Mouse (Mus musculus) limb, embryonic 11.5 days (tissue): ENCODE measurements around the gene Ucn. TPM values are rescaled to one million over a fixed set of nuclear protein-coding genes. Genes with fewer than 3 reads are reported as not detected.

Experiments
- ATAC-seq: fragments of 200-750 bp; cut with Nextera tagmentation; 2 replicates; pipeline ENCODE4 v1.8.0; 2017; ENCODE audit warnings: low read depth; ENCODE audit not compliant: insufficient number of reproducible peaks, low FRiP score, low TSS enrichment
- DNase-seq: peaks from one replicate; pipeline ENCODE4 v3.0.0-alpha.2; 2015; ENCODE audit warnings: low spot score
- H3K27ac ChIP-seq: fragments of 300-500 bp; sonication (generic); replicated peaks from 2 replicates; pipeline ENCODE4 v1.5.1; 2014; ENCODE audit warnings: low read depth, mild to moderate bottlenecking, low read length
- H3K27me3 ChIP-seq: fragments of 300-500 bp; sonication (generic); 2 replicates; pipeline ENCODE4 v1.6.1; 2014; ENCODE audit warnings: mild to moderate bottlenecking, low read length, mixed read lengths; ENCODE audit not compliant: control insufficient read depth, insufficient read depth
- H3K36me3 ChIP-seq: fragments of 300-500 bp; sonication (generic); 2 replicates; pipeline ENCODE4 v1.6.1; 2014; ENCODE audit warnings: mild to moderate bottlenecking, low read length, moderate library complexity, mixed read lengths; ENCODE audit not compliant: control insufficient read depth, insufficient read depth
- H3K4me1 ChIP-seq: fragments of 300-500 bp; sonication (generic); 2 replicates; pipeline ENCODE4 v1.6.1; 2014; ENCODE audit warnings: low read length, mixed read lengths; ENCODE audit not compliant: control insufficient read depth, insufficient read depth
- H3K4me2 ChIP-seq: fragments of 300-500 bp; sonication (generic); 2 replicates; pipeline ENCODE4 v1.6.1; 2014; ENCODE audit warnings: low read depth, mild to moderate bottlenecking, moderate library complexity; ENCODE audit not compliant: severe bottlenecking
- H3K4me3 ChIP-seq: fragments of 300-500 bp; sonication (generic); 2 replicates; pipeline ENCODE4 v1.5.1; 2014; ENCODE audit warnings: low read depth, low read length
- H3K9ac ChIP-seq: fragments of 300-500 bp; sonication (generic); 2 replicates; pipeline ENCODE4 v1.6.1; 2014; ENCODE audit warnings: mild to moderate bottlenecking, low read length
- H3K9me3 ChIP-seq: fragments of 300-500 bp; sonication (generic); 2 replicates; pipeline ENCODE4 v1.6.1; 2016; ENCODE audit warnings: low read length; ENCODE audit not compliant: control insufficient read depth
- WGBS: fragments of 180-500 bp; shearing (Covaris S2); extraction: QIAGEN DNeasy Blood & Tissue Kit; methylation state at CpG from one replicate; pipeline ENCODE4 v1.1.7; 2014; 5-methylcytosine and 5-hydroxymethylcytosine counted together
- polyA plus RNA-seq: library from polyadenylated mRNA; unstranded; fragments of >200 nt; fragmentation: Nextera tagmentation; extraction: Ambion mirVana; gene quantifications from 2 replicates; pipeline ENCODE4 v1.2.1, GENCODE M21; 2014

Ucn gene
- polyA plus RNA-seq, 1 experiment from 2014 or later = not detected

DNA sequence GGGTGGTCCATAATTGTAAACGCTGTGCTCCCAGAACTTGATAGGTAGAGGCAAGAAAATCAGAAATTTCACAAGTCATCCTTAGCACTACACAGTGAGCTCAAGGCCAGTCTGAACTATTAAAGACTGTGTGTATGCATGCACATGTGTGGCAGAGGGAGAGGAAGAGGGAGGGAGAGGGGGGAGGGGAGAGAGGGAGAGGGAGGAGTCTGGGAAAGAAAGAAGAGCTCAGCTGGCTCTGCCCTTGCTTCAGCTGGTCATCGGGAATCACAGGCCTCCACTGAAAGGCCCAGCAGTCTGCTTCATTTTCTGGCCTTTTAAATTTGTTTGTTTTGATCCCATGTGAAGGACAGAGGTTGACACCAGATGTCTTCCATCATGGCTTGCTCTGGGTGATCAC, 15.1 kb downstream of the Ucn start:
- Histone ChIP-seq H3K36me3 (no peaks in the 10 kb centered on the region), H3K9ac (no peak overlapping the region), H3K27me3 (no peaks in the 10 kb centered on the region), H3K4me2 (no peak overlapping the region), H3K27ac (no peak overlapping the region), H3K9me3 (no peaks in the 10 kb centered on the region), H3K4me1 (no peaks in the 10 kb centered on the region), H3K4me3 (no peak overlapping the region)
- DNase-seq (no peak), ATAC-seq (no peak)
- 45% methylated on average over 2 of the region's 2 CpGs for WGBS

DNA sequence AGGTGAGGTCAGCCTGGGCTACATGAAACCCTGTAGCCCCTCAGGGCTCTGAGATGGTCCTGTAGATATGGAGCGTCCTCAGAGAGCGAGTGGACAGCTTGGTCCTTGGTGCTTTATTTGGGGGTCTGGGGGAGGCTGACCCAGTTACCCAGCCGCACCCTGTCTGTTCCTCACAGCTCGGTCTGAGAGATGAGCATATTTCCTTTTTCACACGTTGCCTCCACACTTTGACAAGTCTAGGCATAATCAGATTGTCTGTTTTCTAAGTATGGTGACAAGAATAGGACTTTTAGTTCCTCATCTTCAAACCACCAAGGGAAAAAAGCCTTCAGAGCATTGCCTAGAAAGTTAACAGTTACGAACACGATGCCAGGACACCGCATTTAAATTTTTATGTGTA, 17.5 kb downstream of the Ucn start:
- no peaks in the 10 kb centered on the region for H3K4me1 ChIP-seq
- ATAC-seq (no peak), DNase-seq (no peak)
- no peak overlapping the region for H3K4me2 ChIP-seq
- no peaks in the 10 kb centered on the region for H3K27me3 ChIP-seq
- no peaks in the 10 kb centered on the region for H3K36me3 ChIP-seq
- no peaks in the 10 kb centered on the region for H3K9me3 ChIP-seq
- H3K9ac ChIP-seq = no peak overlapping the region
- WGBS = 85% methylated on average over 8 of the region's 8 CpGs
- no peak overlapping the region for H3K4me3 ChIP-seq
- H3K27ac ChIP-seq = no peak overlapping the region

DNA sequence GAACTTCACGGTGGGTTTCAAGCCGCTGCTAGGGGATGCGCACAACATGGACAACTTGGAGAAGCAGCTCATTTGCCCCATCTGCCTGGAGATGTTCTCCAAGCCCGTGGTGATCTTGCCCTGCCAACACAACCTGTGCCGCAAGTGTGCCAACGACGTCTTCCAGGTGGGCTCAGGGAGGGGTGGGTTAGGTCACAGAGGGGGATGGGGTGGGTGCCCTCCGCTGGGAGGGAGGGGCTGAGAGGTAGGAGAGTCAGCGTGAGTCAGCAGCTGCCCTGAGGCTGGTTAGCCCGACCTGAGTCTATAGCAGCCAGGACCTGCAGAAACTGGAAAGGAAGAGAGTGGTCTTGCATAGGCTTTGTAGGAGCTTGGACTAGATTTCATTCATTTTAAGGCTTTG, 21.7 kb downstream of the Ucn start:
- ATAC-seq (no peak), DNase-seq (no peak)
- no peaks in the 10 kb centered on the region for H3K9me3 ChIP-seq
- no peaks in the 10 kb centered on the region for H3K27me3 ChIP-seq
- H3K36me3 ChIP-seq = no peaks in the 10 kb centered on the region
- no peak overlapping the region for H3K4me2 ChIP-seq
- H3K4me3 ChIP-seq = no peak overlapping the region
- H3K9ac ChIP-seq = no peak overlapping the region
- H3K27ac ChIP-seq = no peak overlapping the region
- no peaks in the 10 kb centered on the region for H3K4me1 ChIP-seq
- WGBS = 19% methylated on average over 10 of the region's 10 CpGs

DNA sequence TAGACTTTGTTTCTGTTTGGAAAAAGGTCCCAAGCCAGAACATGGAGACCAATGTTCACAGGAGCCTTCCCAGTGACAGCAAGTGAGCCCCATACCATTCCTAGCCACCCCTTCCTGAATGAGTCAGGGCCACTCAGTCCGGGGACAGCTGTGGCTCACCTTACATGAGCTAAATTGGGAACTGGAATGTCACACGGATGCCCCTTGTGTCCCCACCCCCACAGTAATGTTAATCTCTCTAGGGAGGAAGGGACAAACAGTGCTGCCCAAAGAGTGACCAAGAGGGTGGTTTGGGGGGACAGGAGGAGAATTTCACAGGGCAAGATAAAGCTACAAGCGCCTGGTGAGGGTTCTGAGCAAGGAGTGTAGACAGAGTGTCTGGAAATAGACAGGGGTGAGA, 22.3 kb downstream of the Ucn start, which contains the start of gene Trim54:
Gene Trim54, plus strand, starts transcription at position 359 of the 400 bp plus-strand sequence.
- ATAC-seq (no peak), DNase-seq (no peak)
- H3K4me1 ChIP-seq = no peaks in the 10 kb centered on the region
- 38% methylated on average over 3 of the region's 3 CpGs for WGBS
- H3K27ac ChIP-seq = no peak within 1 kb of the TSS
- H3K4me3 ChIP-seq = no peak within 1 kb of the TSS
- H3K9ac ChIP-seq = no peak within 1 kb of the TSS
- no peaks in the 10 kb centered on the region for H3K27me3 ChIP-seq
- no peak within 1 kb of the TSS for H3K4me2 ChIP-seq
- H3K36me3 ChIP-seq = no peaks in the 10 kb centered on the region
- no peaks in the 10 kb centered on the region for H3K9me3 ChIP-seq

DNA sequence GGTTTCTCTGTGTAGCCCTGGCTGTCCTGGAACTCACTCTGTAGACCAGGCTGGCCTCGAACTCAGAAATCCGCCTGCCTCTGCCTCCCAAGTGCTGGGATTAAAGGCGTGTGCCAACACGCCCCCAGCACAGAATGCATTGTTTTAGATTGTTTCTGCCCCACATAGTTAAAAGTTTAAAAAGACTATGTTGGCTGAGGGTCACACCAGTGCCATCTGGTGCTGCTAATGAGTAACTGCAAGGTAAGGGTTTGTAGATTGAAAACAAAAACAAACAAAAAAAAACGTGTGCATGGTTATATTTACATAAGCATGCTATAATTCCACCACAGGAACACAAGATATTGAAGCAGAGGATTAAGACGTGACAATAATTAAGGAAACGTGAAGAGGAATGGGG, 27.8 kb downstream of the Ucn start:
- WGBS = 31% methylated on average over 7 of the region's 7 CpGs
- H3K36me3 ChIP-seq = no peaks in the 10 kb centered on the region
- no peak overlapping the region for H3K27ac ChIP-seq
- DNase-seq (no peak), ATAC-seq (no peak)
- H3K27me3 ChIP-seq = no peaks in the 10 kb centered on the region
- H3K4me3 ChIP-seq = no peak overlapping the region
- H3K9me3 ChIP-seq = no peaks in the 10 kb centered on the region
- H3K4me1 ChIP-seq = no peaks in the 10 kb centered on the region
- H3K4me2 ChIP-seq = no peak overlapping the region
- no peak overlapping the region for H3K9ac ChIP-seq

DNA sequence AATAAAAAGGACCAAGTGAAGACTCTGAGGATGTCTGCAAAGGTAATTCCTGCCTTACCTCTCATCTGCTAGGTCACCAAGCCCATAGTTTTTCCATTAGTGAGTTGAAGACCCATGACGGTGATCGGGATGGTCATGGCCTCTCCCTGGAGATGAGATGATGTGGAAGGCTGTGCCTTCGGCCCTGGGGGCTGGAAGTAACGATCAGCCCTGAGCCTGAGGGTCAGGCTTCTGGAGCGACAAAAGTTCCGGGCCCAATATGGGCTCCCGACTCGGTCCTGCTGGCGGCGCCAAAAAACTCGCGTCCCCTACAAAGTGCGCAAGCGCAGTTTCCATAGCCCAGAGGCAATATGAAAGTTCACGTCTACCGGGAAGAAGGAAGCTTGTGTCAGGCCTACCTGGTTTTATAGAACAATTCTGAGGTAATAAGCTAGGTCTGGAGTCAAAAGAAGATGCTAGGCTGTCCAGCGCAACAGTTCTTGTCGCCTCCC, 30.6 kb downstream of the Ucn start, which contains the start of gene Slc30a3:
Gene Slc30a3, minus strand, starts transcription at position 238 of the 491 bp plus-strand sequence.
- Histone ChIP-seq H3K9ac (no peak within 1 kb of the TSS), H3K9me3 (no peaks in the 10 kb centered on the region), H3K4me2 (no peak within 1 kb of the TSS), H3K36me3 (no peaks in the 10 kb centered on the region), H3K4me3 (no peak within 1 kb of the TSS), H3K27me3 (no peaks in the 10 kb centered on the region), H3K4me1 (no peaks in the 10 kb centered on the region), H3K27ac (no peak within 1 kb of the TSS)
- WGBS = 92% methylated on average over 18 of the region's 18 CpGs
- no peak for ATAC-seq
- no peak for DNase-seq

DNA sequence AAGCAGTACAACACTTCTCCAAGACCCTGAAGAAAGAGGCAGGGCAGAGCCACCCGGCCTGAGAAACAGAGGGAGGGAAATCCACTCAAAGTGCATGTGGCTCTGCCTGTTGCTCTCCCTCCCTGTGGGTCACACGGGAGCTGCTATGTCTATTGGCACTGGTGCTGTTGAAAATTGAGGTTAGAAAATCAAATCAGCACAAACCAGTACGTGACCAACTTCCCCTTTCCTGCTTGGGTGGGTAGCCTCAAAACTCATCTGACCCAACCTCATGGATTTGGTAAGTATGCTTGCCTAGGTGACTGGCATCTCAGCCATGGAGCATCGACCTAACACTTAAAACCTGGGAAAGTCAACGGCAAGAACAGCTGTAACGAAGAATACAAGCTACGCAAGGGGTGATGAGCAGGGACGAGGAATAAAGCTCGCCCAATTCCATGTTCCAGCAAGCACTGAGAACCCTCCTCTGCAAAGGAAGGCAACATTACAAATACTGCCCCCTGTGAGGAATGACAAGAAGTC, 32.8 kb downstream of the Ucn start, which contains the start of gene Dnajc5g:
Gene Dnajc5g, plus strand, starts transcription at position 472 of the 522 bp plus-strand sequence.
- DNase-seq (no peak), ATAC-seq (no peak)
- H3K9ac ChIP-seq = no peak within 1 kb of the TSS
- no peaks in the 10 kb centered on the region for H3K9me3 ChIP-seq
- no peaks in the 10 kb centered on the region for H3K4me1 ChIP-seq
- WGBS = 86% methylated on average over 9 of the region's 9 CpGs
- H3K36me3 ChIP-seq = no peaks in the 10 kb centered on the region
- H3K27ac ChIP-seq = no peak within 1 kb of the TSS
- no peak within 1 kb of the TSS for H3K4me2 ChIP-seq
- no peaks in the 10 kb centered on the region for H3K27me3 ChIP-seq
- H3K4me3 ChIP-seq = no peak within 1 kb of the TSS

DNA sequence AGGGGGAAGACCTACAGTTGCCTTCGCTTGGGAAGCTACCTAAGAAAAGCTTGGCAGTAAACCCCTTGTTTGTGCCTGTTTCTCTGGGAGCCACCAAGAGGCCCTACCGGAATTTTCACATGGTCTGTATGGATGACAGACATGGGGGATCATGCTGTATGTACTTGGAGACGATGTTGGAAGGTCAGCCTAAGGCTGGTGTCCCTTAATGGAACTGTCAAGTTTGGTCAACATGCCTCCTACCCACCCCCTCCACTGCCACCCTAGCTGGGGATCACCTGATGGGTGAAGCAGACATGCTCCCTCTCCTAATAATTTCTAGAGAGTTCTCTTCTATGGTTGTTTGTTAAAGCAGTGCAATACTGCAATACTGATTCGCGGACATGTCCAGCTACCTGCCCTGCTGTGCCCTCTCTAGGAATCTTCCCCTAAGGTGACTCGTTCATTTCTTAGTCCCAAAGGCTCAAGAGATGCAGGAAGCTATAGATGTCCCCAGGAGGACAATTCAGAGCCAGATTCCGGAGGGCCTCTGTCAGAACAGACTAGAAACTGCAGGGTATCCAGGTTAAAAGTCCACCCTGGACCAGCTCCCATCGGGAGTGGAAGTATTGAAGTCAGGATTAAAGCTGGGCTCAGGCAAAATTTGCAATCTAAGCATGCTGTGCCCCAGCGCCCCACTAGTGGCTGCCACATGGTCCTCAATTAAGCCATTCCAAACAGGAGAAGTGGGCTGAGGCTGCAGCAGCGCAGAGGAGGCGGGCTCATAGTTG, 42.7 kb downstream of the Ucn start:
- 27% methylated on average over 11 of the region's 11 CpGs for WGBS
- no peak overlapping the region for H3K9ac ChIP-seq
- no peak overlapping the region for H3K27ac ChIP-seq
- ATAC-seq (no peak), DNase-seq (no peak)
- H3K27me3 ChIP-seq = peaks cover 65% of the 10 kb centered on the region
- H3K4me2 ChIP-seq = no peak overlapping the region
- no peaks in the 10 kb centered on the region for H3K36me3 ChIP-seq
- H3K9me3 ChIP-seq = no peaks in the 10 kb centered on the region
- H3K4me3 ChIP-seq = no peak overlapping the region
- H3K4me1 ChIP-seq = peaks cover 10% of the 10 kb centered on the region
